Mouse (Mus musculus) neural tube, embryonic 11.5 days (tissue): ENCODE measurements at regions not wholly inside any gene's neighbourhood (a gene's known extent, or its start where the extent isn't known, plus 50 kb on each side); places are given as distances from the start of the nearest gene placed in this dataset.

ENCODE experiments used
- ATAC-seq: fragments of 200-750 bp; cut with Nextera tagmentation; 2 replicates; pipeline ENCODE4 v1.8.0; 2017; ENCODE audit warnings: moderate number of reproducible peaks, mild to moderate bottlenecking, moderate TSS enrichment, moderate library complexity; ENCODE audit not compliant: insufficient read depth, low FRiP score, low TSS enrichment
- DNase-seq: peaks from one replicate; pipeline ENCODE4 v3.0.0-alpha.2; 2015; ENCODE audit warnings: low spot score
- H3K27ac ChIP-seq: fragments of 300-500 bp; sonication (generic); 2 replicates; pipeline ENCODE4 v1.5.1; 2014; ENCODE audit warnings: low read depth, mild to moderate bottlenecking, low read length
- H3K27me3 ChIP-seq: fragments of 300-500 bp; sonication (generic); 2 replicates; pipeline ENCODE4 v1.6.1; 2014; ENCODE audit warnings: mild to moderate bottlenecking, low read length, mixed read lengths; ENCODE audit not compliant: control insufficient read depth, insufficient read depth
- H3K36me3 ChIP-seq: fragments of 300-500 bp; sonication (generic); 2 replicates; pipeline ENCODE4 v1.6.1; 2014; ENCODE audit warnings: mild to moderate bottlenecking, low read length, moderate library complexity, mixed read lengths; ENCODE audit not compliant: control insufficient read depth, insufficient read depth
- H3K4me1 ChIP-seq: fragments of 300-500 bp; sonication (generic); 2 replicates; pipeline ENCODE4 v1.6.1; 2014; ENCODE audit warnings: low read length, mixed read lengths; ENCODE audit not compliant: control insufficient read depth, insufficient read depth
- H3K4me2 ChIP-seq: fragments of 300-500 bp; sonication (generic); 2 replicates; pipeline ENCODE4 v1.6.1; 2014; ENCODE audit warnings: low read depth, mild to moderate bottlenecking, moderate library complexity
- H3K4me3 ChIP-seq: fragments of 300-500 bp; sonication (generic); 2 replicates; pipeline ENCODE4 v1.5.1; 2014; ENCODE audit warnings: low read depth, low read length
- H3K9ac ChIP-seq: fragments of 300-500 bp; sonication (generic); 2 replicates; pipeline ENCODE4 v1.6.1; 2014; ENCODE audit warnings: mild to moderate bottlenecking, low read length
- H3K9me3 ChIP-seq: fragments of 300-500 bp; sonication (generic); 2 replicates; pipeline ENCODE4 v1.6.1; 2016; ENCODE audit warnings: low read length; ENCODE audit not compliant: control insufficient read depth
- WGBS: fragments of 180-500 bp; shearing (Covaris S2); extraction: QIAGEN DNeasy Blood & Tissue Kit; methylation state at CpG from one replicate; pipeline ENCODE4 v1.1.7; 2014; 5-methylcytosine and 5-hydroxymethylcytosine counted together

DNA sequence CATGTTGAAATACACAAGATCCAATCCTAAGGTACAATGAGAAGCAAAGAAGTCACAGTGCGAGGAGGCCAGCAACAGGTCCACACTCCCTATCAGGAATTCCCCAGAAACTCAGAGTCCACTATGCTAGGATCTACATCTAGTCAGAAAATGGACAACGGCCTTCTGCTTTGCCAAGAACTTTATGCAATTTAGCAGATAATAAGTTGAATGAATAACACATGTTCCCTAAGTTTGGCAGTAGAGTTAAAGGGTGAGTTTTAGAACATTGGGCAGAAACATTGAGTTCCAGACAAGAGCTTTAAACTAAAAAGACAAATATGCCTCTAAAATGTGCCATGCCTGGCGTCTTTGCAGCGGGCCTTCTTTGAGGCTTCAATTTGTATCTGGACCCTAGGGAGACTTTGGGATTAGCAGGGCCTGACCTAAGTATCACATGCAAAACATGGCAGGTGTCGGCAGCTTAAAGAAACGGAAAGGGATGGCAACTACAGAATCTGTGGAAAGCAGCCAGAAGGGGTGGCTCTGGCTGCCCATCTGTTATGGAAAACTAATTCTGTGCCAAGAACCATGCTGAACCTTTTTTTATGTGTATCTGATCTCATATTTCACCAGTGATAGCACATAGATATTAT, 600.6 kb upstream of the Nox3 start:
- ATAC-seq = no peak
- Histone ChIP-seq H3K27me3 (no peaks in the 10 kb centered on the region), H3K9me3 (no peaks in the 10 kb centered on the region), H3K4me3 (no peak overlapping the region), H3K9ac (no peak overlapping the region), H3K4me1 (no peaks in the 10 kb centered on the region), H3K36me3 (no peaks in the 10 kb centered on the region), H3K4me2 (no peak overlapping the region), H3K27ac (no peak overlapping the region)
- no peak for DNase-seq
- WGBS = 91% methylated on average over 6 of the region's 6 CpGs

- 86% methylated on average over 1 of the region's 1 CpGs for WGBS
- H3K27ac ChIP-seq = no peak overlapping the region
- ATAC-seq = no peak
Measured at GRCm38 (mm10) chr17:4297156-4297535, 601.1 kb upstream of the Nox3 start.

DNA sequence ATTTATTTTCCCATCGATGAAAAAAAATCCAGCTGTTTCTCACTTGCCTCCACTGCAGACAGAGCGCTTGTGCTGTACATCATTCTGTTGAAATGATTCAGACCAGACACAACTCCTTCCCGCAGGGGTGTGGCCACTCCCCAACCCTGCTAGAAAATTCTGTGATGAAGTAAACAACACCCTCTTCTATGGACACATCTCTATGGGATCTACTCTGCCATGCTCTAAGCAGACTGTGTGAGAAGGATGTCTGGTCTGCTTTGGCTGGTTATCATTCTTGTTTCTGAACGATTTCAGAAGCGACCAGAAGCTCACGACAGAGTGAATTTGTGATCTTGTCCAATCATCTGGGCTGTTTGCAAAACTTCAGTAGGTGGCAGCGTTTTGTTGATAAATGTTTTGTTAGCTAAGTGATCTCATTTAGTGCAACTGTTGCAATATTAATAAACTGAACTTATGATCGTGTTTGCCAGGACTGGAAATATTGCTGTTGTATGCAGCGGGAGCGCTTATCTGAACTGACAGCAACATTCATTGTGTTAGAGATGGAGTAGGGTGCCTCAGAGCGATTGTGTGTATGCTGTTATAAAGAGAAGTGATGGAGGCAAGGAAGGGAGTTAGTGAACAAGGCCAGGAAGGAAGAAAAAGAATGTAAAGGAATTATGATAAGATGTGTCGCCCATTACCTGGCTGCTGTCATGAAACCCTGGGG, 605.2 kb upstream of the Nox3 start:
- DNase-seq (no peak), ATAC-seq (no peak)
- H3K9me3 ChIP-seq = no peaks in the 10 kb centered on the region
- no peak overlapping the region for H3K4me3 ChIP-seq
- WGBS = 91% methylated on average over 12 of the region's 12 CpGs
- no peaks in the 10 kb centered on the region for H3K4me1 ChIP-seq
- H3K27me3 ChIP-seq = no peaks in the 10 kb centered on the region
- no peak overlapping the region for H3K27ac ChIP-seq
- no peaks in the 10 kb centered on the region for H3K36me3 ChIP-seq
- H3K4me2 ChIP-seq = no peak overlapping the region
- no peak overlapping the region for H3K9ac ChIP-seq

More at GRCm38 (mm10) chr17:4297156-4297535, 601.1 kb upstream of the Nox3 start:
- H3K27me3 ChIP-seq = no peaks in the 10 kb centered on the region
- H3K36me3 ChIP-seq = no peaks in the 10 kb centered on the region
- H3K9me3 ChIP-seq = no peaks in the 10 kb centered on the region
- no peaks in the 10 kb centered on the region for H3K4me1 ChIP-seq
- H3K4me2 ChIP-seq = no peak overlapping the region
- H3K9ac ChIP-seq = no peak overlapping the region
- DNase-seq = no peak
- H3K4me3 ChIP-seq = no peak overlapping the region

DNA sequence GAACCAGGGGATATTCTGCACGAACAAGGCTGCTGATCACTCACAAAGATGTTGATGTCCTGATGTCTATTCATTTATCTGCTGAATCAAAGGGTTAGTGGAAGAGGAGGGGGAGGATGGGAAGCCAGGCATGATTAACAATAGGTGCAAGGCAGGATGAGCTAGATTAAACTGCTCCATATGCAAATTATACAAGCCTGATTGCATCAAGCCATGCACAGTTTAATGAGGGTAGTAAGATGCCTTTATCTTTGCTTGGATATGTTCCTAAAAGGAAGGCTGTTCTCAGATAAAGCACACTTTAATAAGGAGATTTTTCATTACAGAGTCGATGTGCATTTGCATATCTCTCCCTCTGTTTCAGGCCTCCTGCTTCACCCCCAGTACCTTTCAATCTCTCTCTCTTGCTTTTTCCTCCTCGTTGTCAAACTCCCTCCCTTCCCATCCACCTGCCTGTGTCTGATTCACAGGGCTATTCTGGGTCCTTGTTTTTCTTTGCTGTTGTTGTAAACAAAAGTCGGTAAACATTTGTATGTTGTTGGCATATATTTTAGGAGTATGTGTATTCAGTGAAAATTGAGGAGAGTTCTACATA, 615.8 kb upstream of the Nox3 start:
- ATAC-seq (no peak), DNase-seq (no peak)
- Histone ChIP-seq H3K36me3 (no peaks in the 10 kb centered on the region), H3K9me3 (no peaks in the 10 kb centered on the region), H3K4me1 (no peaks in the 10 kb centered on the region), H3K27me3 (no peaks in the 10 kb centered on the region), H3K9ac (no peak overlapping the region), H3K4me3 (no peak overlapping the region), H3K4me2 (no peak overlapping the region), H3K27ac (no peak overlapping the region)
- 49% methylated on average over 4 of the region's 4 CpGs for WGBS

GRCm38 (mm10) chr17:4319141-4319540, 623.1 kb upstream of the Nox3 start:
- Histone ChIP-seq H3K36me3 (no peaks in the 10 kb centered on the region), H3K9ac (no peak overlapping the region), H3K27me3 (no peaks in the 10 kb centered on the region), H3K4me1 (no peaks in the 10 kb centered on the region), H3K27ac (no peak overlapping the region), H3K4me2 (no peak overlapping the region), H3K9me3 (no peaks in the 10 kb centered on the region), H3K4me3 (no peak overlapping the region)
- DNase-seq (no peak), ATAC-seq (no peak)
- WGBS = 84% methylated on average over 4 of the region's 4 CpGs

DNA sequence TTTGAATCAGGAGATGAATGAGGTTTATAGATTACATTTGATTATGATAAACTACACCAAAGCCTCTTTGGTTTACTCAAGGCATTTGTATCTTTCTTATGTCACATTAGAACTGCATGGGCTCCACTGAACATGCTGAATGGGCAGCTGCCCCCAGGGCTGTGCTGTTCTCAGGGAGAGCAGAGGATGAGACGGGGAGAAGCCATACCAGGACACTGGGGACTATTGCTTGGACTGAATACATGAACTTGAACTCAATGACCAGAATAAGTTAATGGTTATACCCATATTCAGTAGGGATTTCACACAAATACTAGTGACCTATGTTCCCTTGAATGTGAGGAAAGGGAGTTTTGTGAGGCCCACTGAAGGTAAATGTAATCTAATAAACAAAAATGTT, 632.7 kb upstream of the Nox3 start:
- Histone ChIP-seq H3K4me2 (no peak overlapping the region), H3K27ac (no peak overlapping the region), H3K4me3 (no peak overlapping the region), H3K9me3 (no peaks in the 10 kb centered on the region), H3K27me3 (no peaks in the 10 kb centered on the region), H3K36me3 (no peaks in the 10 kb centered on the region), H3K9ac (no peak overlapping the region), H3K4me1 (no peaks in the 10 kb centered on the region)
- 75% methylated on average over 1 of the region's 1 CpGs for WGBS
- DNase-seq (no peak), ATAC-seq (no peak)

GRCm38 (mm10) chr17:4331650-4332049, 635.6 kb upstream of the Nox3 start:
- DNase-seq = no peak
- no peak overlapping the region for H3K27ac ChIP-seq
- H3K9ac ChIP-seq = no peak overlapping the region
- WGBS = 57% methylated on average over 9 of the region's 9 CpGs
- H3K27me3 ChIP-seq = no peaks in the 10 kb centered on the region
- no peak overlapping the region for H3K4me2 ChIP-seq
- no peak overlapping the region for H3K4me3 ChIP-seq
- H3K9me3 ChIP-seq = no peaks in the 10 kb centered on the region
- H3K36me3 ChIP-seq = no peaks in the 10 kb centered on the region
- H3K4me1 ChIP-seq = no peaks in the 10 kb centered on the region
- ATAC-seq = no peak

DNA sequence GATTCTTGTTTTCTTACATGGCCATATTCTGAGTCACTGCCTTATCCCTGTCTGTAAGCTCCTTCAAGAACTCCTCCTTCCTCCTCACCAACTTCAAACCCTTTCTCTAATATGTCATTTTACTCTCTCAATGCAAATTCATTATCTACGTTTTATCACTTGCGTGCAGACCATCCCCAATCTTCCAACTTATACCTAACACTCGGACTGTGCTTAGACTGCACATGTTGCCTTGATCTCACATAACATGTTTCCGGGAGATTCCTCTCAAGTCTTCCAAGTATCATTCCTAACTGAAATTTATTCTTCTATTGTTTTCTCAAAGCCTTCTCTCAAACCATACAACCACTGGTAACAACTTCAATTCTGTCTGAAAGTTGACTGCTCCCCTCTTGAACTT, 637.0 kb upstream of the Nox3 start:
- H3K27me3 ChIP-seq = no peaks in the 10 kb centered on the region
- no peaks in the 10 kb centered on the region for H3K36me3 ChIP-seq
- no peaks in the 10 kb centered on the region for H3K9me3 ChIP-seq
- ATAC-seq = no peak
- WGBS = 94% methylated on average over 4 of the region's 4 CpGs
- H3K4me2 ChIP-seq = no peak overlapping the region
- H3K9ac ChIP-seq = no peak overlapping the region
- no peaks in the 10 kb centered on the region for H3K4me1 ChIP-seq
- DNase-seq = no peak
- no peak overlapping the region for H3K27ac ChIP-seq
- H3K4me3 ChIP-seq = no peak overlapping the region

- no peak for DNase-seq
Measured at GRCm38 (mm10) chr17:4353018-4353417, 641.1 kb upstream of the Arid1b start.

More at GRCm38 (mm10) chr17:4353018-4353417, 641.1 kb upstream of the Arid1b start:
- Histone ChIP-seq H3K4me2 (no peak overlapping the region), H3K4me1 (no peaks in the 10 kb centered on the region), H3K9me3 (no peaks in the 10 kb centered on the region), H3K9ac (no peak overlapping the region), H3K27me3 (no peaks in the 10 kb centered on the region), H3K4me3 (no peak overlapping the region), H3K27ac (no peak overlapping the region), H3K36me3 (no peaks in the 10 kb centered on the region)
- no peak for ATAC-seq
- WGBS = 75% methylated on average over 1 of the region's 1 CpGs
